Mouse (Mus musculus): ENCODE results near the gene Slc13a1.
"Not testable (repeated sequence)": the region's sequence is repeated elsewhere in the genome, so short reads cannot be mapped to it uniquely, and the experiment has no call there.

The Slc13a1 gene

GRCm38 (mm10) chr6:24167734-24168327 lies at the start of gene Slc13a1:
Gene Slc13a1 (minus strand): TSS chr6:24168092.
- ATAC-seq (ENCODE audit: low TSS enrichment): no peak

GRCm38 (mm10) chr6:24207866-24208265 lies 40.0 kb upstream of the Slc13a1 start:
- no peak for ATAC-seq (ENCODE audit: low TSS enrichment)

GRCm38 (mm10) chr6:24202226-24202625 lies 34.3 kb upstream of the Slc13a1 start:
- no peak for ATAC-seq (ENCODE audit: low TSS enrichment)

GRCm38 (mm10) chr6:24200644-24201484 lies 33.0 kb upstream of the Slc13a1 start:
- no peak for ATAC-seq (ENCODE audit: low TSS enrichment)

- ATAC-seq (ENCODE audit: low TSS enrichment): not testable (repeated sequence)
These were observed 29.8 kb upstream of the Slc13a1 start for GRCm38 (mm10) chr6:24197501-24198195.

- ATAC-seq (ENCODE audit: low TSS enrichment): not testable (repeated sequence)
These were observed 28.5 kb upstream of the Slc13a1 start for GRCm38 (mm10) chr6:24196406-24196805.

- ATAC-seq (ENCODE audit: low TSS enrichment): no peak
These were observed 15.5 kb upstream of the Slc13a1 start for GRCm38 (mm10) chr6:24183439-24183838.

- ATAC-seq (ENCODE audit: low TSS enrichment): no peak
These were observed 7.5 kb upstream of the Slc13a1 start for GRCm38 (mm10) chr6:24175393-24175792.

- no peak for ATAC-seq (ENCODE audit: low TSS enrichment)
These were observed 6.1 kb upstream of the Slc13a1 start for GRCm38 (mm10) chr6:24173951-24174350.

GRCm38 (mm10) chr6:24172736-24173135 lies 4.8 kb upstream of the Slc13a1 start:
- ATAC-seq (ENCODE audit: low TSS enrichment): no peak

GRCm38 (mm10) chr6:24166772-24167171 lies 1.1 kb downstream of the Slc13a1 start:
- ATAC-seq (ENCODE audit: low TSS enrichment): peak; percentile 47

- no peak for ATAC-seq (ENCODE audit: low TSS enrichment)
These were observed 2.6 kb downstream of the Slc13a1 start for GRCm38 (mm10) chr6:24165249-24165648.

GRCm38 (mm10) chr6:24159795-24160194 lies 8.1 kb downstream of the Slc13a1 start:
- no peak for ATAC-seq (ENCODE audit: low TSS enrichment)

GRCm38 (mm10) chr6:24154901-24155300 lies 13.0 kb downstream of the Slc13a1 start:
- no peak for ATAC-seq (ENCODE audit: low TSS enrichment)

- peak; percentile 100 for ATAC-seq (ENCODE audit: low TSS enrichment)
These were observed 34.9 kb downstream of the Slc13a1 start for GRCm38 (mm10) chr6:24132951-24133350.

GRCm38 (mm10) chr6:24122632-24123031 lies 45.3 kb downstream of the Slc13a1 start:
- ATAC-seq (ENCODE audit: low TSS enrichment): no peak

- no peak for ATAC-seq (ENCODE audit: low TSS enrichment)
These were observed 56.3 kb downstream of the Slc13a1 start for GRCm38 (mm10) chr6:24111614-24112013.

- no peak for ATAC-seq (ENCODE audit: low TSS enrichment)
These were observed 59.4 kb downstream of the Slc13a1 start for GRCm38 (mm10) chr6:24108471-24108870.

- no peak for ATAC-seq (ENCODE audit: low TSS enrichment)
These were observed 61.7 kb downstream of the Slc13a1 start for GRCm38 (mm10) chr6:24106157-24106556.

- no peak for ATAC-seq (ENCODE audit: low TSS enrichment)
These were observed 62.2 kb downstream of the Slc13a1 start for GRCm38 (mm10) chr6:24105681-24106080.

GRCm38 (mm10) chr6:24101281-24101680 lies 66.6 kb downstream of the Slc13a1 start:
- no peak for ATAC-seq (ENCODE audit: low TSS enrichment)

GRCm38 (mm10) chr6:24100705-24101104 lies 67.2 kb downstream of the Slc13a1 start:
- ATAC-seq (ENCODE audit: low TSS enrichment): no peak

GRCm38 (mm10) chr6:24097400-24097799 lies 70.5 kb downstream of the Slc13a1 start:
- no peak for ATAC-seq (ENCODE audit: low TSS enrichment)
